9 mouse cellular contexts compared by ENCODE assay signal in genomic region chr12:79679941-79680697, GRCm38 (mm10).
A peak's percentile ranks its signal among the peaks of the same experiment; 100 is the strongest.
DNase-seq lines count a peak whose midpoint lies in the region; ATAC-seq and TF ChIP-seq lines count a peak whose summit lies in the region.
"Had no signal": no experiment of that assay in that cellular context is flagged by ENCODE, and none has a peak within 500 bp of the region (broad histone marks: within the 10 kb centered on the region; RNA-seq: fewer than 3 reads in every experiment).

No protein-coding gene starts in this region.

- H3K79me2 ChIP-seq in myocyte (ENCODE audit: control insufficient read depth, insufficient read depth), result no peaks in the 10 kb centered on the region

- no peaks in the 10 kb centered on the region for H3K9me3 ChIP-seq in forebrain, embryonic 15.5 days
- no peaks in the 10 kb centered on the region for H3K9me3 ChIP-seq in liver, embryonic 11.5 days (ENCODE audit: control insufficient read depth, low read length)

- no peak overlapping the region for H3K4me2 ChIP-seq in forebrain, embryonic 15.5 days (replicated peaks)
- H3K4me2 ChIP-seq in myocyte (ENCODE audit: low read depth), result peak overlapping the region; percentile 8
- H3K4me2 ChIP-seq in liver, embryonic 11.5 days, result no peak overlapping the region

- DNase-seq in layer of hippocampus, adult 18-20 months (ENCODE audit: low spot score in 2 of 2), result peak; percentile 12 to 20
- no peak for DNase-seq in layer of hippocampus, postnatal 25 days (ENCODE audit: extremely low spot score in 1 of 2, low spot score in 1 of 2)
- DNase-seq in kidney, adult 9 months, result peak; percentile 54
- DNase-seq in liver, embryonic 11.5 days (ENCODE audit: low spot score), result no peak
- no peak for DNase-seq in gastrocnemius, adult 8-10 months (ENCODE audit: low spot score in 2 of 2)
- no peak for DNase-seq in spleen, adult 18-20 months

- peak; percentile 81 for ATAC-seq in forebrain, embryonic 15.5 days (replicated peaks)
- ATAC-seq in liver, embryonic 11.5 days (replicated peaks; ENCODE audit: low FRiP score), result no peak
- ATAC-seq: Patski had no signal

- 49% methylated on average over 9 of the region's 9 CpGs for WGBS in forebrain, embryonic 15.5 days
- WGBS in liver, embryonic 11.5 days, result 85% methylated on average over 9 of the region's 9 CpGs

- no peaks in the 10 kb centered on the region for H3K36me3 ChIP-seq in forebrain, embryonic 15.5 days
- no peaks in the 10 kb centered on the region for H3K36me3 ChIP-seq in myocyte (ENCODE audit: control insufficient read depth, insufficient read depth)
- H3K36me3 ChIP-seq in liver, embryonic 11.5 days (ENCODE audit: control insufficient read depth, insufficient read depth, low read length), result no peaks in the 10 kb centered on the region

- peak overlapping the region; percentile 54 for H3K27ac ChIP-seq in forebrain, embryonic 15.5 days (replicated peaks)
- H3K27ac ChIP-seq in liver, embryonic 11.5 days (ENCODE audit: low read depth, low read length), result no peak overlapping the region

- H3K9ac ChIP-seq in forebrain, embryonic 15.5 days (replicated peaks), result no peak overlapping the region
- no peak overlapping the region for H3K9ac ChIP-seq in liver, embryonic 11.5 days (ENCODE audit: low read depth, low read length)

- H3K4me3 ChIP-seq in forebrain, embryonic 15.5 days, result no peak overlapping the region
- H3K4me3 ChIP-seq in myocyte, result no peak overlapping the region
- no peak overlapping the region for H3K4me3 ChIP-seq in liver, embryonic 11.5 days (ENCODE audit: low read depth, low read length)

- H3K27me3 ChIP-seq in forebrain, embryonic 15.5 days, result no peaks in the 10 kb centered on the region
- H3K27me3 ChIP-seq in myocyte (ENCODE audit: control insufficient read depth, insufficient read depth, insufficient read length), result no peaks in the 10 kb centered on the region
- H3K27me3 ChIP-seq in liver, embryonic 11.5 days (replicated peaks; ENCODE audit: control insufficient read depth, insufficient read depth, low read length), result no peaks in the 10 kb centered on the region
- H3K27me3 ChIP-seq: Patski had no signal

- no peak for TF ChIP-seq POLR2A in myocyte (IDR thresholded peaks at IDR 0.05; ENCODE audit: insufficient read length, low read depth)

- no peak overlapping the region for H3ac ChIP-seq in myocyte (ENCODE audit: control insufficient read depth, insufficient read length)

- peaks cover 35% of the 10 kb centered on the region for H3K4me1 ChIP-seq in forebrain, embryonic 15.5 days
- H3K4me1 ChIP-seq in liver, embryonic 11.5 days (replicated peaks; ENCODE audit: control insufficient read depth, insufficient read depth, low read length), result peaks cover 8% of the 10 kb centered on the region

TF ChIP-seq in myocyte, 11 proteins besides CTCF, POLR2A, EP300 and RAD21:
- TF ChIP-seq USF1 (IDR thresholded peaks at IDR 0.05; ENCODE audit: low read depth) (no peak), CEBPB (IDR thresholded peaks at IDR 0.05; ENCODE audit: insufficient read depth, poor library complexity, severe bottlenecking) (no peak), SRF (IDR thresholded peaks at IDR 0.05; ENCODE audit: control insufficient read depth, insufficient read length, low read depth) (no peak), MYOD1 (IDR thresholded peaks at IDR 0.05; ENCODE audit: control insufficient read depth in 1 of 3, insufficient read length in 2 of 3, low read depth in 2 of 3) (no peak), POLR2AphosphoS2 (IDR thresholded peaks at IDR 0.05; ENCODE audit: insufficient read length, low read depth) (no peak)

Comparison
In these comparisons a context has a peak if more than half of its experiments do, and no peak if none do; other contexts are left out.
1. DNase-seq: peak in layer of hippocampus, adult 18-20 months (2 of 2) and kidney, adult 9 months (single experiment); none in layer of hippocampus, postnatal 25 days (0 of 2), liver, embryonic 11.5 days (single experiment), gastrocnemius, adult 8-10 months (0 of 2) and spleen, adult 18-20 months (0 of 2).